Mouse (Mus musculus) common myeloid progenitor, adult 5-6 weeks (primary cell): ENCODE measurements around the gene Bcl7b. TPM values are rescaled to one million over a fixed set of nuclear protein-coding genes. Genes with fewer than 3 reads are reported as not detected.
"Not testable (repeated sequence)": the region's sequence is repeated elsewhere in the genome, so short reads cannot be mapped to it uniquely, and the experiment has no call there.

Source experiments
- ATAC-seq: replicated peaks from 2 replicates; pipeline ENCODE4 v1.8.0; 2016; ENCODE audit warnings: low read depth, mild to moderate bottlenecking, moderate TSS enrichment, inconsistent platforms; ENCODE audit not compliant: poor library complexity, severe bottlenecking
- total RNA-seq: library from RNA; stranded (forward); fragments of 200-1000, 187-1606 nt; gene quantifications from 2 replicates; pipeline ENCODE4 v1.2.3, GENCODE M21; 2017

Bcl7b gene
- total RNA-seq, 1 experiment from 2014 or later, result 30.3 TPM

GRCm38 (mm10) chr5:135196367-135196766 is 28.3 kb downstream of the Bcl7b start:
- peak; percentile 67 for ATAC-seq

GRCm38 (mm10) chr5:135202763-135203162 is 34.7 kb downstream of the Bcl7b start:
- no peak for ATAC-seq

- no peak for ATAC-seq
Measured at GRCm38 (mm10) chr5:135208197-135208596, 40.1 kb downstream of the Bcl7b start.

- ATAC-seq, result no peak
Measured at GRCm38 (mm10) chr5:135216871-135217270, 48.8 kb downstream of the Bcl7b start.

- ATAC-seq, result no peak
Measured at GRCm38 (mm10) chr5:135220941-135221340, 52.9 kb downstream of the Bcl7b start.

- ATAC-seq, result no peak
Measured at GRCm38 (mm10) chr5:135222066-135222465, 54.0 kb downstream of the Bcl7b start.

- ATAC-seq, result no peak
Measured at GRCm38 (mm10) chr5:135224169-135224568, 56.1 kb downstream of the Bcl7b start.

GRCm38 (mm10) chr5:135225879-135226278 is 57.8 kb downstream of the Bcl7b start:
- ATAC-seq, result not testable (repeated sequence)

GRCm38 (mm10) chr5:135230186-135230585 is 62.1 kb downstream of the Bcl7b start:
- no peak for ATAC-seq

Other genes starting within 250 kb of the Bcl7b start
- gene Mettl27, start 235.9 kb upstream of the Bcl7b start, total RNA-seq, result 7.4 and 10.0 TPM in 2 replicates
- gene Cldn4, start 221.3 kb upstream of the Bcl7b start, total RNA-seq, result 0.92 TPM in 1 of 2 replicates, not detected in the other
- not detected in 2 replicates for gene Cldn3, start 182.1 kb upstream of the Bcl7b start, total RNA-seq
- gene Abhd11, start 159.1 kb upstream of the Bcl7b start, total RNA-seq, result 37.5 and 40.1 TPM in 2 replicates
- gene Stx1a, start 144.8 kb upstream of the Bcl7b start, total RNA-seq, result 0.27 TPM in 1 of 2 replicates, not detected in the other
- 3.9 and 10.9 TPM in 2 replicates for gene Dnajc30, start 104.1 kb upstream of the Bcl7b start, total RNA-seq
- 46.5 and 71.2 TPM in 2 replicates for gene Bud23, start 103.3 kb upstream of the Bcl7b start, total RNA-seq
- not detected in 2 replicates for gene Vps37d, start 90.0 kb upstream of the Bcl7b start, total RNA-seq
- gene Mlxipl, start 78.4 kb upstream of the Bcl7b start, total RNA-seq, result not detected in 2 replicates
- 12.7 and 18.0 TPM in 2 replicates for gene Tbl2, start 18.6 kb upstream of the Bcl7b start, total RNA-seq
- gene Baz1b, start 19.0 kb downstream of the Bcl7b start, total RNA-seq, result 168 and 188 TPM in 2 replicates
- 0.14 and 0.29 TPM in 2 replicates for gene Fzd9, start 82.9 kb downstream of the Bcl7b start, total RNA-seq
- not detected in 2 replicates for gene Fkbp6, start 181.8 kb downstream of the Bcl7b start, total RNA-seq
- not detected in 2 replicates for gene Trim50, start 185.0 kb downstream of the Bcl7b start, total RNA-seq
- gene Nsun5, start 201.7 kb downstream of the Bcl7b start, total RNA-seq, result 16.8 and 23.2 TPM in 2 replicates
- gene Pom121, start 226.3 kb downstream of the Bcl7b start, total RNA-seq, result 10.5 and 19.6 TPM in 2 replicates